ENCODE assay signal across 8 mouse cellular contexts in genomic region chr10:61072324-61072723, GRCm38 (mm10). TPM values are rescaled to one million over a fixed set of nuclear protein-coding genes. Genes with fewer than 3 reads are reported as not detected.
DNase-seq lines count a peak whose midpoint lies in the region; ATAC-seq and TF ChIP-seq lines count a peak whose summit lies in the region.

No protein-coding gene starts in this region.

- intact Hi-C loops in left cerebral cortex, postnatal 4 days (cut with DNase I) = no loop called here

- no peaks in the 10 kb centered on the region for H3K36me3 ChIP-seq in hindbrain, embryonic 11.5 days (ENCODE audit: control insufficient read depth, insufficient read depth, low read length)
- H3K36me3 ChIP-seq in hindbrain, embryonic 13.5 days = no peaks in the 10 kb centered on the region
- no peaks in the 10 kb centered on the region for H3K36me3 ChIP-seq in ES-Bruce4 (ENCODE audit: control insufficient read depth, insufficient read depth, low read length, poor library complexity, severe bottlenecking)

- no peak for ATAC-seq in hindbrain, embryonic 11.5 days (ENCODE audit: low FRiP score)
- no peak for ATAC-seq in hindbrain, embryonic 13.5 days (ENCODE audit: low FRiP score)

- no peak overlapping the region for H3K4me2 ChIP-seq in hindbrain, embryonic 11.5 days (replicated peaks; ENCODE audit: low read depth, low read length)
- no peak overlapping the region for H3K4me2 ChIP-seq in hindbrain, embryonic 13.5 days

- H3K27ac ChIP-seq in hindbrain, embryonic 11.5 days (ENCODE audit: low read depth, low read length) = no peak overlapping the region
- H3K27ac ChIP-seq in hindbrain, embryonic 13.5 days = no peak overlapping the region
- no peak overlapping the region for H3K27ac ChIP-seq in ES-Bruce4 (ENCODE audit: insufficient read depth, low read length)
- no peak overlapping the region for H3K27ac ChIP-seq in olfactory bulb, adult 2 months (ENCODE audit: insufficient read depth, low read depth, low read length)

- 15% methylated on average over 16 of the region's 16 CpGs for WGBS in hindbrain, embryonic 11.5 days
- 18% methylated on average over 16 of the region's 16 CpGs for WGBS in hindbrain, embryonic 13.5 days
- 15% methylated on average over 16 of the region's 16 CpGs for WGBS in olfactory bulb, adult 2 months

- no peaks in the 10 kb centered on the region for H3K9me3 ChIP-seq in hindbrain, embryonic 11.5 days (ENCODE audit: control insufficient read depth, low read length)
- H3K9me3 ChIP-seq in hindbrain, embryonic 13.5 days = no peaks in the 10 kb centered on the region
- H3K9me3 ChIP-seq in ES-Bruce4 (replicated peaks; ENCODE audit: control insufficient read depth, insufficient read depth, low read length, poor library complexity, severe bottlenecking) = peaks cover 2% of the 10 kb centered on the region; the same call in 1 of the 2 replicates

- no peak for TF ChIP-seq POLR2A in ES-Bruce4 (IDR thresholded peaks at IDR 0.05; ENCODE audit: insufficient read depth, low read length)
- TF ChIP-seq POLR2A in brain, embryonic 14.5 days (IDR thresholded peaks at IDR 0.05; ENCODE audit: borderline replicate concordance, extremely low read depth, insufficient read depth, insufficient read length, poor library complexity, severe bottlenecking) = no peak
- no peak for TF ChIP-seq POLR2A in olfactory bulb, adult 2 months (IDR thresholded peaks at IDR 0.05; ENCODE audit: insufficient read depth, low read depth, low read length)

- no peak for TF ChIP-seq EP300 in ES-Bruce4 (IDR thresholded peaks at IDR 0.05; ENCODE audit: insufficient read depth, low read depth, low read length)

- TF ChIP-seq CTCF in ES-Bruce4 (IDR thresholded peaks at IDR 0.05; ENCODE audit: low read depth, low read length) = peak; percentile 83
- TF ChIP-seq CTCF in brain, embryonic 14.5 days (IDR thresholded peaks at IDR 0.05; ENCODE audit: borderline replicate concordance, extremely low read depth, insufficient read depth, insufficient read length) = peak; percentile 94
- peak; percentile 94 for TF ChIP-seq CTCF in olfactory bulb, adult 2 months (IDR thresholded peaks at IDR 0.05; ENCODE audit: insufficient read depth, low read depth, low read length)

- DNase-seq in hindbrain, embryonic 11.5 days (ENCODE audit: low spot score) = peak; percentile 82
- DNase-seq in brain, embryonic 14.5 days (ENCODE audit: low read depth) = peak; percentile 47
- peak; percentile 18 to 20 for DNase-seq in gastrocnemius, adult 8-10 months (ENCODE audit: low spot score in 2 of 2)
- peak; percentile 50 for DNase-seq in left cerebral cortex, postnatal 4 days
- peak; percentile 79 for DNase-seq in thymus, postnatal 4 days

- no peak overlapping the region for H3K4me3 ChIP-seq in hindbrain, embryonic 11.5 days (ENCODE audit: low read depth, low read length)
- no peak overlapping the region for H3K4me3 ChIP-seq in hindbrain, embryonic 13.5 days
- H3K4me3 ChIP-seq in ES-Bruce4 (ENCODE audit: low read depth, low read length) = no peak overlapping the region
- H3K4me3 ChIP-seq in olfactory bulb, adult 2 months (ENCODE audit: insufficient read depth, low read depth, low read length) = no peak overlapping the region

- H3K9ac ChIP-seq in hindbrain, embryonic 11.5 days (ENCODE audit: low read depth, low read length) = no peak overlapping the region
- no peak overlapping the region for H3K9ac ChIP-seq in hindbrain, embryonic 13.5 days
- no peak overlapping the region for H3K9ac ChIP-seq in ES-Bruce4 (ENCODE audit: low read depth, poor library complexity, severe bottlenecking)

- H3K4me1 ChIP-seq in hindbrain, embryonic 11.5 days (replicated peaks; ENCODE audit: control insufficient read depth, insufficient read depth, low read length) = no peaks in the 10 kb centered on the region
- H3K4me1 ChIP-seq in hindbrain, embryonic 13.5 days (replicated peaks) = peaks cover 17% of the 10 kb centered on the region
- H3K4me1 ChIP-seq in ES-Bruce4 (ENCODE audit: control insufficient read depth, insufficient read depth, low read length) = no peaks in the 10 kb centered on the region
- H3K4me1 ChIP-seq in olfactory bulb, adult 2 months (ENCODE audit: control insufficient read depth, insufficient read depth, low read length) = peaks cover 21% of the 10 kb centered on the region

- H3K27me3 ChIP-seq in hindbrain, embryonic 11.5 days (ENCODE audit: control insufficient read depth, insufficient read depth, low read length) = no peaks in the 10 kb centered on the region
- H3K27me3 ChIP-seq in hindbrain, embryonic 13.5 days = peaks cover 5% of the 10 kb centered on the region
- H3K27me3 ChIP-seq in ES-Bruce4 (ENCODE audit: control insufficient read depth, insufficient read depth, low read length, poor library complexity, severe bottlenecking) = no peaks in the 10 kb centered on the region

RNA-seq across cellular contexts. Expression of gene Pcbd1, which starts 16.8 kb away (rescaled TPM):
- 20.3 and 23.8 TPM in 2 replicates for polyA plus RNA-seq in hindbrain, embryonic 11.5 days (2014; fragmentation: Nextera tagmentation; extraction: Ambion mirVana)
- 28.8 and 31.5 TPM in 2 replicates for polyA plus RNA-seq in hindbrain, embryonic 13.5 days (2015; fragmentation: Nextera tagmentation; extraction: Ambion mirVana)
- 11.9 and 15.0 TPM in 2 replicates for polyA plus RNA-seq in ES-Bruce4 (2011; ENCODE audit: insufficient read depth, insufficient read length, low read depth, missing spikeins)
- polyA plus RNA-seq in brain, embryonic 14.5 days (2012; rRNA removed) = 16.6 and 19.5 TPM in 2 replicates
- under 1 TPM in 2 of 4 experiments, not detected in 2; 0.34 to 0.70 TPM for total RNA-seq in gastrocnemius, adult 8-10 months (2022)
- 10 to 100 TPM; 12.1 to 16.6 TPM for total RNA-seq in left cerebral cortex, postnatal 4 days (2021)
- polyA plus RNA-seq in olfactory bulb, adult 2 months (2012; ENCODE audit: insufficient read depth, insufficient read length, low replicate concordance, missing spikeins) = not detected in 2 replicates

Comparison
In these comparisons a context has a peak if more than half of its experiments do, and no peak if none do; other contexts are left out.
1. DNase-seq: peak in every context shown above with its lines; median percentile 82 in hindbrain, embryonic 11.5 days; 79 in thymus, postnatal 4 days; 50 in left cerebral cortex, postnatal 4 days; 47 in brain, embryonic 14.5 days; 19 in gastrocnemius, adult 8-10 months.
2. RNA of gene Pcbd1, which starts 16.8 kb away (polyA plus RNA-seq): 28.8 to 31.5 TPM in hindbrain, embryonic 13.5 days, 20.3 to 23.8 TPM in hindbrain, embryonic 11.5 days, 16.6 to 19.5 TPM in brain, embryonic 14.5 days and 11.9 to 15.0 TPM in ES-Bruce4; not detected in olfactory bulb, adult 2 months; every median in the first group is over 10 times any median in the second.
3. Peak in every context shown above with its lines, with median percentiles within 50 percentile points of each other: CTCF ChIP-seq.